Mouse (Mus musculus): ENCODE measurements at regions not wholly inside any gene's neighbourhood (a gene's known extent, or its start where the extent isn't known, plus 50 kb on each side); places are given as distances from the start of the nearest gene placed in this dataset.

DNA sequence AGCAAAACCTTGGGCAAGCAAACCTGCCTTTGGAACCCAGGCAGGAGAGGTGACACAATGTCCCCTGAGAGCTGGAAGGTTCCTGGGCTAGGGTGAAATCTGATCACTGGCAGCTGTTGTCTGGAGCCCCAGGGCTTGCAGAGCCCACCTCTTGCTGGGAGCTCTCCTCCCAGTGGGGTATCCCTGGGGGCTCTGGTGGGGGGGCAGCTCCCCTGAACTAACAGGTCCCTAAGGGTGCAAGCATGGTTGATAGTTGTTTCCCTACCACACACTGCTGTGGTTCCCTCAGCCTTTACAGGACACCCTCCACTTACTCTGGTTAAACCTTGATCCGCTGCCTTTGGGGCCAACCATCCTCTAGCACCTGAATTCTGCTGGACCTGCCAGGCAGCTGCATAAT, 367.3 kb upstream of the Myt1l start:
- ChIA-PET POLR2A (no interaction called here), CTCF (interaction anchor here in 1 of 4 experiments (0.6 kb wide), 2 partner anchors 80 to 182 kb away, joined by 3 read pairs; no protein-coding TSS in a partner anchor)

DNA sequence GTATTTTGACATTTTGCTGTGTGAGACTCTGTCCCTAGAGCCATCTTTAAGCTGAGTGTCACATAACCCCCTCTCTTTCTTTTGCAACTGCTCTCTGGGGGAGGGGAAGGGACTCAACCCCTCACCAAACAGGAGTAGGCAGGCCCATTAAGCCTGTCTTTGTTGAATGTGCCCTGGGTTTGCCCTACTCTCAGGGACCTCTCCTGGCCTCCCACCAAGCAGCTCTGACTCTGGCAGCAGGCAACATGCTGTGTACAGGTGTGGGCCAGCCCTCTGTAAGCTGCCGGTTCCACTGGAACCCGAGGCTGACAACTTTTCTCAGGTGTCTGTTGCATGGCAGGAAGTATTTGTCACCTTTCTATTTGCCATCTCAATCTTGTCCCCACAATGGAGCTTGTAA, 366.6 kb upstream of the Myt1l start:
- ChIA-PET CTCF (no interaction called here), POLR2A (interaction anchor here in 1 of 4 experiments (0.6 kb wide), 1 partner anchor 466 kb away, joined by 3 read pairs; no protein-coding TSS in a partner anchor)

DNA sequence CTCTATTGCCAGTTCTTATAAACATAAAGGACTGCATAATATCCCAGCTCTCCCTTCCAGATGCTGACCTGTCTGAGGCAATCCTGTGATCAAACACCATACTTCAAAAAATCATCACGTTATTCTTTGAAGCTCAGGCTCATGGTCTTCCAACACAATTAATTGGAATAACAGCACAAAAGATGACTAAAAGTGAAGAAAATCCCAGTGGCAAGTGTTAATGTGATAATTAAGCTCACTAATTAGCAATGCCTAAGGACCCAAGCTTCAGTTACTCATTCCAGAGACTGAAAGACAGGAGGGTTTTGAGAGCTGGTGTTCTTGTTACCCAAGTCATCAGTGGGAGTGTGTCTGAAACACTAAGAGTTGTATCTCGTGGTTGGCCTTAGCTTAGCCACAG, 363.5 kb upstream of the Myt1l start:
- ChIA-PET POLR2A (no interaction called here), CTCF (no interaction called here)

DNA sequence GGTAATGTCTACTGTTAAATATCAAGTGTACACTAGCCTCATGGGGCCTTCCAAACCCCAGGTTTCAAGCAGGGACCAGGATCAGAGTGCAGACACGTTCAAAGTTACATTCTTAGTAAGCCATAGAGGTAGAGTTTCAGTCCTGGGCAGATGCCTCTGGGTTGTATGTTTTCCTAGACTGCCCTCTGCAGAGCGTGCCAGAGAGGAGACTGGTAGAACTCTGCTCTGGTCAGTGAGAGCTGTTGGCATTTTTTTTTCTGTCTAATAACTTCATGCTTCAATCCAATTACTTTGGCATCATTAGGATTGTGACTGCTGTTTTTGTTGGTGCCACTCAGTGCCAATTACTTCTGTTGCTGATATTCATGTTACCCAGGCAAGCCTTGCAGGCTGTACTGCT, 361.9 kb upstream of the Myt1l start:
- CTCF ChIA-PET = interaction anchor here in 1 of 4 experiments (0.6 kb wide), 1 partner anchor 588 kb away, joined by 3 read pairs; no protein-coding TSS in a partner anchor
- POLR2A ChIA-PET = no interaction called here

DNA sequence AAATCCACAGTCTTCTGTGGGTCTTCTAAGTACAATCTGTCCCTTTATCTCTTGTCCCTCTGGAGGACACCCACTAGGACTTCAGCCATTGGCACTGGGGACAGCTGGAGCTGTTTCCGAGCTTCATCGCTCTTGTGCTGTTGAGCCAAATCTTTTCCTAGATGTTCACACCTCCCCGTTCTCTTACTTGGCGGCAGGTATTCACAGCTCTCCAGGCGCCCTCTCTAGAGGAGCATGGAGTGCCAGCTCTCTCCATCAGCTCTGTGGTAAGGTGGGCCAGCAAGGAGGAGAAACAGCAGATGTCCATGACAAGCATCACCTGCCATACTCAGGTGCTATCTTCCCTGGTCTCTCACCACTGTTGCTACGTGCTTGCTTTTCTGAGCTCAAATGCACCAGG, 360.3 kb upstream of the Myt1l start:
- ChIA-PET CTCF (no interaction called here), POLR2A (interaction anchor here in 1 of 4 experiments (0.9 kb wide), 1 partner anchor 12 kb away, joined by 4 read pairs; no protein-coding TSS in a partner anchor)

DNA sequence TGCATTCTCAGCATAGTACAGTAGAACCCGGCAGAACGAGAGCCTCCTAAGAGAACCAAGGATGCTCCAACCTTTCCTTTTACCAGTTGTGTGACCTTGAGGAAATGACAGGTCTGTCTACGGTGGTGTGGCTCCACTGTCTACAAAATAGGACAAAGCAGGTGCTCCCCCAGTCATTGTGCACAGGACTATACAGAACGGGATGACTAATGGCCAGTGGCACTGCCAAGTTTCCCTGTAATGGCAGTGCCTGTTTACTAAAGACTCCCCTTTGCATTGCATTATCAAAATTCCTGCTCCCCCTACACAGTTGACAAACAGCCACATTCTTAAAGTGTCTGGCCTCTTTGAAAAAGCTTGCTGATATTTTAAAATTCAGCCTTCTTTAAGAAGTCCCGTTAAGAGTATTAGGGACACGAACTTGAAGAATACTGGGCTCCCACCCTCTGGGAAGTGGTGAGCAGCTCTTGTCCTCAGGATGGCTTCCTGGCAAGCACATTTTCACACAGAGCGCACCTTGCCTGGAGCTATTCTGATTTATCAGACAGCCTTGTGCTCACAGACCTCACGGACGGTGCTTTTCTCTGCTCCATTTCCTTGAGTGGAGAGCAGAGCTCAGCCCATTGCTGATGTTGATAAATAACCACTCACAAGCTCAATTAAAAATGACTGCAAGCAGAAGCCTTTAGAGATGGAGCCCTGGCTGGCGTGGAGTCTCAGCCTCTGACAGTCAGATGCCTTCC, 352.3 kb upstream of the Myt1l start:
- CTCF ChIA-PET = no interaction called here
- POLR2A ChIA-PET = no interaction called here

DNA sequence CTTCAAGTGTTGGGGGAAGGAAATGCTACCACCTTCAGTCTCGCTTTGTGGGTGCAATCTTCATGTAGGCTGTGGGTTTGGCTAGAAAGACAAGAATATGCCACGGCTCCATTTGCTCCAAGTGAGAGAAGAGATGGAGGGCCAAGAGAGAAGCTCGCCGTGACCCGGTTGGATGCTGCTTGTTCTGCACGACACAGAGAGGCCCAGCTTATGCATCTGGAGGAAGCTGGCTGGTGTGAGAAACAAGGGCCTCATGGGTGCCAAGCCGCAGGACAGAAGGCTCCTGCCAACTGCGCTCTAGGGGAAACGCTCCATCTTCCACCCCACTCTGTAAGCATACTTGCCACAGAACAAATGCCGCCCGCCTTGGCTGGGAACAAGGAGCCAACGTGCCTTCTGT, 351.0 kb upstream of the Myt1l start:
- ChIA-PET CTCF (no interaction called here), POLR2A (no interaction called here)

DNA sequence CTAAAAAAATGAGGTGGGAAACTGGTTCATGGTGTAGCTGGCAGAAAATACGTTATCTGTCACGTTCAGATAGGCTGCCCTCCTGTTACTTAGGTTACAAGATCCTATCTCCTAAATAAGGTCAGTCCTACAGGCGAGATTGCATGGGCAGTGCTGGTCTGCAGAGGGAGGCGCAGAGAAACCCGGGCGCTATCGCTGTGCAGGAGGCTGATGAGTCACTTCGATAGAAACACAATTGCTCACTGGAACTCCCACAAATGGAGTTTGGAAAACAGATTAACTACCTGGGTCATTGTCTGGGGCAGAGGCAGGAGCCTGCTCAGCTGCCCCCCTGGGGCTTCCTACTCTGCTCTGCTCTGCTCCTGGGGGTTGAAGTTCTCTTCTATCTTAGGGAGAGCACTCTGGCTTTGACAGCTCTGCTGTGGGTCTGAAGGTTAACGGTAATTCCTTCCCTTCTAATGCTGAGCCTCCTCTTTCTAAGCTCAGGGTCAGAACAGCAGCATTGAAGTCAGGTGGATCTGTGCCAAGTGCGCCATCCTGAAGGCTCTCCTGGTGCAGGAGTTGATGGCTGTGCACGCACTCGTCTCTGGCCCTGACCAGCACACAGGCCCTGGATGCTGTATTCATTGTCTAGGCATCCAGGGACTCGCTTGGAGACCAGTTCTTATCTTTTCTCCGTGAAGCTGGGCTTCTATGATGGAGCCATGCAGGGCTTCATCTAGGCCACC, 349.9 kb upstream of the Myt1l start:
- CTCF ChIA-PET = interaction anchor here in 1 of 4 experiments (0.6 kb wide), 1 partner anchor 994 kb away, joined by 4 read pairs; no protein-coding TSS in a partner anchor
- POLR2A ChIA-PET = interaction anchor here in 1 of 4 experiments (0.6 kb wide), 1 partner anchor 47 kb away, joined by 3 read pairs; no protein-coding TSS in a partner anchor

DNA sequence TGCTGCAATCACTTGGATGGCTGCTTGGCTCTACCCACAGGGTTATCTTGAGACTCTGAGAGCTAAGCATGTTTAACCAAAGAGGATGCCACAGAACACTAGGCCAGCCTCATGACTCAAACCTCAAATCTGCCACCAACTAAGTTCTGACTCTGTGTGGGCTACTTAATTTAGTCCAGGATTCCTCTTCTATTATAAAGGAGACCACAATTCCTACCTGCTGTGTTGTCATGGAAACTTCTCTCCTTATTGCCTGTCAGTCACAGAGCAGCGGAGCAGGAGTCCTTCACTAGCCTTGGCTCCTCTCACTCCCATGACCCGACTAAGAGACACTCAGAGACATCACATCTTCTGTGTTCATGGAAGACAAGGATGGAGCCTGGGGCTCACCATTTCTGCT, 348.8 kb upstream of the Myt1l start:
- POLR2A ChIA-PET = no interaction called here
- CTCF ChIA-PET = no interaction called here

DNA sequence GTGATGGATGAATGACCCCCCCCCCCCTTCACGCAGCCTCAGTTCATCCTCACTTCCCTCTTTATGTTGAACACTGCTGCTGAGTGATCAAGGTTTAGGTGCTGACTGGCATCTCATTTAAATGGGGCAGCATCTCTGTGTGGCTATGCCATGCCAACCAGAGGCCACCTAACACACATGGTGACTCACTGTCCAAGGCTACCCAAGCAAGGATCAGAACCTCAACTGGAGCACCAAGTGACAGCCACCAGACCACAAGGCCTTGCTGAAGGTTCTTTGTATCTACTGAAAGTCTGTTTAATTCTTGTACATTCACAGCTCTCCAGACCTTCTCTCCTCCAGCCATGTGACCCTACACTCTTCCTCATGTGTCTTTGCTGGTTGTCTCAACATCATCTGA, 347.6 kb upstream of the Myt1l start:
- ChIA-PET CTCF (interaction anchor here in 1 of 4 experiments (0.7 kb wide), 1 partner anchor 413 kb away, joined by 3 read pairs; no protein-coding TSS in a partner anchor), POLR2A (no interaction called here)

DNA sequence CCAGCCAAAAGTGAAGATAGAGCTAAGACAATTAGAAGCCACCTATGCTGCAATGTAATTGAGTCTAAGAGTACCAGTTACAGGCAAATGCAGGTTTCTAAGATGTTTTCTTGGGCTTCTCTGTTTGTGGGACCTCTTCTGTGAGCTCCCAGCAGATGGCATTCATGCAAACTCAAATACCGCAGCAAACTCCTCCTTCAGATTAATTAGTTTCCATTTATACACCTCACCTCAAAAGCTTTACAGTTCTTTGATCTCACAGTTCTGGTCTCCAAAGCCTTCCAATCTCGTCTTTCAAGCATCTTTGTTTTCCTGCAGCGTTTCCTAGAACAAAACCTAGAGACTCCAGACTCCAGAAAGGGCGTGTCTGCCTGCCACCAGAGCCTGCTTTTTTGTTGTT, 340.6 kb upstream of the Myt1l start:
- ChIA-PET CTCF (no interaction called here), POLR2A (no interaction called here)

DNA sequence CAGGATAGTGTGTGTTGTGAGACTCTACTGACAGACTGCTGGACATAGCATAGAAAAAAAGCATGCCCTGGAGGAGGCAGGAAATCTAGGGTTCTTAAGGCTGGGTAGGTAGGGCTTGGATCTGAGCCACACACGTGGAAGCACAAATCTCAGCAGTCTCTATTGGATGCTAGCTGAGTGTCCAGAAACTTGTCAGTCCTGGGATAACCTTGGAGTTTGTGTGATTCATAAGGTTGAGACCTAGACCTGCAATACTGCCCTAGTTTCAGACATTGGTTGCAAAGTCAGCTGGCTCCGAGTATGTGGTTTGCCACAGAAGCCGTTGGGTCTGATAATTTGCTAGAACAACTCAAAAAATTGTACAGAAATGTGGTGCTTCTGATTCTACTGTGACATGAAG, 335.8 kb upstream of the Myt1l start:
- ChIA-PET POLR2A (no interaction called here), CTCF (no interaction called here)

DNA sequence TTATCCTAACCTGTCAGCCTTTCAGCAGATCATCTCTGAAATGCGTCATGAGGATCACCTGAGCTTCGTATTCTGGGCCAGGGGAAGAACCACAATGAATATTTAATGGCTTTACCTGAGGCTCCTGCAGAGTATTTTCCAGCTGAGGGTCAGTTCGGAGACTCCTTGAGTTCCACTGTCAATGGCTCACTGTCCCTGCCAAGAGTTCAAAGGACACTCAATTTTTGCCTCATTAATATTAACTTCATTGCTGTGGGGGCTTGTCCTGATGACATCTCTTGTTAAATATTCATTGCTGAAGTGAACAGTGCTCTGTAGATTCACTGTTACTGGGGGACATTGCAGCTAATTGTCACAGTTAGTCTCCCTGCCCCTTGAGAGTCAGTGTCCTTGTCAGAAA, 316.2 kb upstream of the Myt1l start:
- CTCF ChIA-PET = interaction anchor here in 1 of 4 experiments (0.5 kb wide), 1 partner anchor 408 kb away, joined by 3 read pairs; no protein-coding TSS in a partner anchor
- POLR2A ChIA-PET = no interaction called here

DNA sequence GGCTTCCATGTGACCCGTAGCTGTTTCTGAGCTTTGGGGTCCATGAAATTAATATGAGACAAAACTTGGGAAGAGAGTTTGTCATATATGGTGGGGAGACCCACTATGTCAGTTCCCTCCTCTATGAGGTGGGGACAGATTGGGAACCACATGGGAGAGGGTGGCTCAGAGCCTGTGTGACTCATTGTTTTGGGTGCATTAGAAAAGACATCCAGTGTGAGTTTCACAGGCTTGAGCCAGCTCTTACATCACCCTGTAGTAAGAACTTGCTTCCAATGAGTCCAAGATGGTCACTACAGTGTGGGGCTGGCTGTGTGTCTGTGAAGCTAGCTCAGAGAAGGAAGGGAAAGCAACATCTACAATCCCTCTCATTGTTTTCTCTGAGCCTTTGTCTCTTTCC, 314.6 kb upstream of the Myt1l start:
- ChIA-PET CTCF (interaction anchor here in 1 of 4 experiments (0.5 kb wide), 1 partner anchor 105 kb away, joined by 3 read pairs; no protein-coding TSS in a partner anchor), POLR2A (interaction anchor here in 1 of 4 experiments (1.4 kb wide), 1 partner anchor 173 kb away, joined by 3 read pairs; no protein-coding TSS in a partner anchor)

DNA sequence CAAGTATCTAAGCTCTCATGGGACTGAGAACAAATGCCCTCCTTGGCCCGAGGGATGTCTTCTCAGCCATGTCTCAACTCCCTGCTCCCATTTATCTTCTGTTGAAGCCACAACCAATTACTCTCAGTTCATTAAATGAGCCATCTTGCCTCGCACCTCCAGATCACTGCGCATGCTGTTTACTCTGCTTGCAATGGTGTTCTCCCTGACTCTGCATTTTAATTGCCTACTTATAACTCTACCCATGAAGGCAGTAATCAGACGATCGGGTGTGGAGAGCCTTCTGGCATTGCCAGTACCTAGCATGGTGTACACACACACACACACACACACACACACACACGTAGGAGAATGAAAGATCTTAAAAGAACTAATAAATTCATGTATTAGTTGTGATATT, 306.1 kb upstream of the Myt1l start:
- POLR2A ChIA-PET = no interaction called here
- CTCF ChIA-PET = no interaction called here

DNA sequence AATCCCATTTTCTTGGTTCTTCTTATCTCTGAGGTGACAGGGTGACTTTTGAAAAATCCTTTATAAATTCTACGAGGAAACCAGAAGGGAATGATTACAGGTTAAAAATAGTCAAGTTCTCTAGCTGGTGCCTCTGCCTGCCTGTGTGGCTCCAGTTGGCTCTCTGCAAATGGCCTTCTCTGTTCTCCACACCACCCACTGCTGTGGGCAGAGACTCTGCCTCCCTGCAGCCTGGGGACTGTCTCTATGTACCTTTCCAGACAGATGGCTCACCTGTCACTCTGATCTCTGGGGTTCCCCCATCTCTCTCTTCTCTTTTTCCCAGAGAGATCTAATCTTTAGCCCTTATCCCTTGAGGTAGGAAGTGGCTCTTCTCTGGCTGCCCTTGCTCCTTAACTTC, 302.2 kb upstream of the Myt1l start:
- POLR2A ChIA-PET = no interaction called here
- CTCF ChIA-PET = no interaction called here

DNA sequence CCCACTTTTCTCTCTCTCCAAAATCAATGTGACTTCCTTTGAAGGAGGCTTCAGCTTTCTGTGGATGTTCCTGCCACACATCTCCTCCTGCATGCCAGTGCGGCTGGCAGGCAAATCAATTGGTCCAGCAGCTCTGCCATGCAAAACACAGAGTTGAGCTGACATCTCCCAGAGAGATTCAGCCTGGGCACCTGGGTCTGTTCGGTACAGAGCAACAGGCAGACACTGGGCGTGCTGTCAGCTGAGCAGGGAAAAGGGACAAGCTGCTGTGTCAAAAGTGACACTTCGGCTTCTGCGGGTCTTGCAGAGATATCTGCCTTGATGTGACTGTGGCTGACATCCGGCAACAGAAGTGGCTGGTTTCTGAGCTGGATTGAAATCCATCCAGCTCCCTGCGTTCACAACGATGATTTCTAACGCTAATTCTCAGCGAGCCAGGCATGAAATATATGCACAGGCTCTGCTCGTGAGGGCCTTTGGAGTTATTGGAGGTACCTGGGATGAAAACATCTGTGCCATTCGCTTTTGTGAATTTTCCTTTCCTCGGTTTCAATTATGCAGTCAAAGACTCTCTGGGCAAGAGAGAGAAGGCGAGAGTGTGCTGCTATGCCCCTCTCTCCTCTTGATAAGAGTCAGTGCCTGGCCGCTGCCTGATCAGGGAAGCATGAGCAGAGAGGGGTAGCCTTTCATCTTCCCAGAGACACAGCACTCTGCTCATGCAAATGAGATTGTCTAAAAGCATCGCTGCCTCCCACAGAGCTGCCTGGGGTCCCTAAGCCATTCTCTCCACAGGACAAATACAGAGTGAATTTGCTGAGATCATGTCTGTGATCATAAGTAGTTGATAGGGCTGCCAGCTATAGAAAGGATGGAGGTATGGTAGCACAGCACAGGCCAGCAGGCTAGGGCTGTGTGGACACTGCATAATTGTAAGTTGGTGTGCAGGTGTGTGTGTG, 295.4 kb upstream of the Myt1l start:
- ChIA-PET CTCF (interaction anchor here in 1 of 4 experiments (0.6 kb wide), 1 partner anchor 643 kb away, joined by 3 read pairs; no protein-coding TSS in a partner anchor), POLR2A (interaction anchor here in 1 of 4 experiments (0.6 kb wide), 1 partner anchor 157 kb away, joined by 3 read pairs; no protein-coding TSS in a partner anchor)

DNA sequence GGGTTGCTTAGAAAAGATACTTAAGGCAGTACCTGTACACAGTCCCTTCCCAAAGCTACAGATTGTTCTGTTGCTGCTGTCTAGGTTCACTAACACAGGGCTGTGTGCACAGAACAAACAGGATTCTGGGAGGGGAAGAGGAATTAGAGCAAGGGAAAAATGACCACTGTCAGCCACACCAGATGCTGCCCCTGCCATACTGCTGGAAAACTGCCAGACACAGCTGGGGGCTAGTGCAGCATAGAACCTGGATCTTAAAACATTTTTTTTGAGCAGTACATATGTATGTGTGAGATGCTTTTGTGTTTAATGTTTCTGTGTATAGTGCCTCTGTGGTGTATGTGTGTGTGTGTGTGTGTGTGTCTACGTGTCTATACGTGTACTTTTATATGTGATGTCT, 291.7 kb upstream of the Myt1l start:
- ChIA-PET CTCF (no interaction called here), POLR2A (no interaction called here)

DNA sequence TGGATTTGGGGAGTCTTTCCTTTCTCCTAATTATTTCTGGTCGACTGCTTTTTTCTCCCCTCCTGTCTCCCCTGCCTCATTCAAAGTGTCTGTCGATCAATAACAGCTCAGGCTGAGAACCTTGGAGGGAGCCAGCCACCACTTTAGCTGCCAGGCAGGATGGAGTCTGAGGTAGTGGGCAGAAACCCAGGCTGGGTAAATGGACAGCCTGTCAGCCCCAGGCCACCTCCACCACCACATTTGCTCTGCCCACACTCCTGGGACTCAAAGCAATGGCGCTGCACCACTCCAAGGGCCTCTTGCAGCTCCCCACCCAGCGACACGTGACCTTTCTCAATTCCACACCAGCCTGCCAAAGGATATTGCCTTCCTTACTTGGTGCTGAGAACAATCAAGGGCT, 290.7 kb upstream of the Myt1l start:
- CTCF ChIA-PET = no interaction called here

DNA sequence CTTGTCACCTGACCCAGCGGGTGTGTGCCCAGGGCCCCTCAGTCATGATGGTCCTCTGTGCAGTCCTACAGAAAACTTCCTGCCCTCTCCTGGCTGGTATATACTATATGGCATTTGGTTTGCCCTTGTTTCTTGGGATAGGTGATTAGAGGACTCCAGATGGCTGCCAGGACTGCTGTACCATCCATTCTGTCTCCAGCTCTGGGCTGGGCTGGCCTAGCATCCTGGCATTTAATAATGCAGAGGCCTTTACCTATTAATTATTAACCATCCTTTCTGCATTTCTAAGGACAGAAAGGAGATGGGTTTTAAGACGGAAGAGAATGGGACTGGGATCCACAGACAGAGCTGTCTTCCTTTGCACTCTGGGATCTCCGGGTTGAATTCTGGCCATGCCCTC, 288.7 kb upstream of the Myt1l start:
- POLR2A ChIA-PET = no interaction called here
- CTCF ChIA-PET = interaction anchor here in 2 of 4 experiments (0.8 to 1.0 kb wide), 2 partner anchors 9 to 1210 kb away, joined by 3 to 5 read pairs; no protein-coding TSS in a partner anchor

More for the DNA sequence above, 290.7 kb upstream of the Myt1l start:
- POLR2A ChIA-PET = no interaction called here

Data from embryonic stem cell, embryonic (primary cell).